Mouse (Mus musculus): Measurements from ENCODE around the gene Bcl6b.

The Bcl6b gene

DNA sequence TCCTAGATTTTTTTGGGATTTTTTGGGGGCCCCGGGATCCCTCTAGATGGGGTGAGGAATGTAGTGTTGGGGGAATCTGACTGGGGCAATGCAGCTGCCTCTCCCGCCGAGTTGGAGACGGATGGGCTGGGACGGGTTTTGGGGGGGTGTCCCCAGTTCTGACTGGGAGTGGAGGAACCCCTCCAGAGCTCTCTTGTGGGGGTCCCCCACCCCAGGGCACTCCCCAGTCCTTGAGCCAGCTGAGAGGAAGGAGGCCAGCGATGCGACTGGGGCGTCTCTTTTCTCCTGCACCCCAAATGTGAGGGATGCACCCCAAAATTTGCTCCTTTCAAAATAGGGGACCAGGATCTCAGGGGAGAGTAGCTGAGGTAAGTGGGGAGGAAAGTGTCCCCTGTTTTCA, 3.4 kb upstream of the Bcl6b start:
- peak; percentile 48 for DNase-seq (ENCODE audit: low read depth)

DNA sequence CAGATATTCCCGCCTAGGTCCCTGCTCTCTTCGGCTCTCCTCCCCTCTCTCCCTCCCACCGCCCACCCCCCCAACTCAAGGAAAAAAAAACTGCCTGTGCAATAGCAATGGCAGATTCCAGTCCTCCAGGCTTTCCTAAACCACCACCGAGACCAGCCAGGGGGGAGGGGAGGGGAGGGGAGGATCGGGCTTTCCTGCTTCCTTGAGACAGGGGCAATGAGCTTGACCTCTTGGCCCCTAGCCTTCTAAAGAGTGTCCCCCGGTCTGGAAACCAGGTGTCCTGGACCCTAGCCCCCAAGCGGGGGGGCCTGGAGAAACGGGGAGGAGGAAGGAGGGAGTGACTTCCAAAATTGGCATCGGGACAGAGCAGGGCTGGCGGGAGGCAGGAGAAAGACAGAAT, 2.9 kb upstream of the Bcl6b start:
- peak; percentile 86 for DNase-seq (ENCODE audit: low read depth)

DNA sequence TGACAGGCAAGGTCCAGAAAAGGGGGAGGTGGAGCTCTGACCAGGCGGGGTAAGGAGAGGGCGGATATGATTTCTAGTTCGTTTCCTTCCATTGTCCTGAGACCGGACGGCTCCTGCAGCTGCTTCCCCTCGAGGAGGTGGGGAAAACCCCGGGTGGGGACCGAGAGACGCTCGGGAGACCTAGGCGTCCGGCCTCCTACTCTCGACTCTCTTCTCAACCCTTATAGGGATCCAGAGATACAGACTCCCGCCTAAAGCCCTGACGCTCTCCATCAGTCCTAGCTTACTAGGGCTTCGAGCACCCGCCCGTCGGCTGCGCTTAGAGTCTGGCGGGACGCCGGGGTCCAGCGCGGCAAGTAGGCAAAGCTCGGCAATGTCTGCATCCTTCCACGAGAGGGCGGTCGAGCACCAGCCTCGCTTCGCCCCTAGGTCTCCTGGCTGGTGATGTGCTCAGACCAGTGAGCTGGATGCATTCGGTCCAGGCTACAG, 685 bp upstream of the Bcl6b start:
- peak; percentile 96 for DNase-seq (ENCODE audit: low read depth)

DNA sequence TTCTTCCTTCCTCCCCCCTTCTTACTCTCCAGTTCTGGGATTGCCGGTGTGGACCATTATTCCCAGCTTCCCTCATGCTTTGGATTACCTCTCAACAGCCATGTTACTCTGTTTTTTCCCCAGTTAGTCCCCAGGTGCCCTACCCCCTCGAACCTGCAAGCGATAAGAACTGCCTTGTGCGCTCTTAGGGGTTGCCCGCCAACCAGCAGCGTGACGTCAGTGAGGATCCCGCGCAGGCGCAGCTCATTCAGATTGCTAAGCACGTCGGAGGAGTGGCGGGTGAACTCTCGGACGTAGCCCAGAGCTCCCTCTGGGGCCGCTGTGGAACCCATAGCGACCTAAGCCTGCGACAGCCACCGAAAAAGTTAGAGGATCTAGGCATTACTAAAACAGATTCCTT, 770 bp downstream of the Bcl6b start:
- no peak for DNase-seq (ENCODE audit: low read depth)

DNA sequence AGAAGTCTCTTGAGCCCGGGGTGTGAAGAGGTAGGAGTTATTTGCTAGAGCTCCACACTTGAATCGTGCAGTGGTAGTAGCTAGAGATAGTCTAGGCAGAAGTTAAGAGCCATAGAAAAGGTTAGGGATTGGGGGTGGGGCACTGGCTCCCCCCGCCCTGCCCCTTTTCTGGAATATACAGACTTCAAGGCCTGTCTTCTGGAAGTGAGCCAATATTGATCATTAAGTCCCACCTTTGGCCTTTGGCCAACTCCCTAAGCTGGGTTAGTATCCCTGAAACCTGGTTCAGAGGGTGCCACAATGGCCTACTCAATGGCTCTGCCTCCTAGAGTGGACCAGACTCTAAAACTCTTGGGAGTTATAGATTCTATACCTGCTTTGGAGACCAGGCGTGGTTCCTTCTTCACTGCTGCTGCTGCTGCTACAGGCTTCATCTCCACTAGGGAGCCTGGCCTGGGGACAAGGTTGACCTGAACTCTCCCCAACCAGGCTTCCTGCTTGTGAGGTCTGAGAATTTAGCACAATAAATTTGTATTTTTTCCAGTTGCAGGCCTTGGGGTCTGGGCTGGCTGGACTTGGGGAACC, 1.8 kb downstream of the Bcl6b start:
- no peak for DNase-seq (ENCODE audit: low read depth)

DNA sequence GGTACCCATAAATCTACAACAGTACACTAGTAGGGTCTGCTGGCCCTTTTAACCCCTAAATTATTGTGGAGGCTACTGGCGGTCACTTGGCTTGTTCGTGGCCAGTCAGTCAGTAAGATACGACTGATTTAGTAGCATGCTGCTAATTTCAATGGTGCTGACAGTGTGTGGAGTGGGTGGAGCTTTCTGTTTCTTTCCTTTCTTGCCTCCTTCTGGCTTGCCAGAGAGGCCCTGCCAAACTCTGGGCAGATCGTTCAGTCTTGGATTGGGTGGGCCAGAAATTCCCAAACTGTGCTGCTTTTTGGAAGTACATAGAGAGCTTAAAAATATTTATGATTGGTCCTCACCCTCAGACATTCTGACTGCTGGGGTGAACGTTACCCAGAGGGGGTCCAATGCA, 2.5 kb downstream of the Bcl6b start:
- no peak for DNase-seq (ENCODE audit: low read depth)

DNA sequence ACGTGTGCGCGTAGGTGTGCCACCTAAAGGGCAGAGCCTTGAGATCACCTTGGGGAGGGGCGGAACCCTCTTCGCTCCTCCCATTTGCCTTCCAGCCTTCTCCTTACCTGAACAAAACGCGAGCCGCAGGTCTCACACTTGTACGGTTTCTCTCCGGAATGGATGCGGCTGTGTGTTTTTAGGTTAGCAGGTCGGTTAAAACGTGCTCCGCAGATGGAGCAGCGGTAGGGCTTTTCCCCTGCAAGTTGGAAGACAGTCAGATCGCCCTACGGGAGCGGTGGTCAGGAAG, 3.1 kb downstream of the Bcl6b start:
- DNase-seq (ENCODE audit: low read depth): no peak

DNA sequence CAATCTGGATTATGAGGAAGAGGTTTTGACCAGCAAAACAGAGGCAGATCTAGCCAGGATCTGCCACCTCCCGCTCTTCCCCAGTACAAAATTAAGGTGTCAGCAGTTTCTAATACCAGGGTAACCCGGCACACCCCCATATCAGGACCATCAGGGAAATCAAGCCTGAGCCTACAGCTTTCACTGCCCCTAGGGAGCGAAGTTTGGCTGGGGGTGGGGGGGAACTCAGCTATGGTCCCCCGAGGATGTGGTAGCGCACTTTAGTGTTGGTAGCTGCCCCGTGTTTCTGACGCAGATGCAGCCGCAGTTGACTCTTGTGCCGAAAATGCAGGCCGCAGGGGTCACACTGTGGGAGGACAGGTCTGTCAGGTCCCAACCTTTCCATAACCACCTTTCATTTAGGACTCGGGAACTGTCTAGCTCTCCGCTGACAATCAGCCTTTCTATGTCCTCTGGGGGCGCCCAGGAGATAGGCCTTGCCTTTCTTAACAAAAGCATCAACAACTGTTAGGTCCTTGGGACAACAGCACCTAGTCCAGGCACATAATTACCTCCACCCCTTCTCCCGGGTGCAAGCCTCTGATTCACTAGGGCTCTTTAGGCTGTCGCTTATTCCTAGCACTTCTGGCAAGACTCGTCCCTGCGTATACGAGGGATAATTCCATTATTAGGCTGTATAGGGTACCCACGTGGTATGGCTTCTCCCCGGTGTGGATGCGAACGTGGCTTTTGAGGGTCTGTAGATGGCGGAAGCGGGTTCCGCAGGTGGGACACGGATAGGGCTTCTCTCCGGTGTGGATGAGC, 3.6 kb downstream of the Bcl6b start:
- DNase-seq (ENCODE audit: low read depth): no peak

DNA sequence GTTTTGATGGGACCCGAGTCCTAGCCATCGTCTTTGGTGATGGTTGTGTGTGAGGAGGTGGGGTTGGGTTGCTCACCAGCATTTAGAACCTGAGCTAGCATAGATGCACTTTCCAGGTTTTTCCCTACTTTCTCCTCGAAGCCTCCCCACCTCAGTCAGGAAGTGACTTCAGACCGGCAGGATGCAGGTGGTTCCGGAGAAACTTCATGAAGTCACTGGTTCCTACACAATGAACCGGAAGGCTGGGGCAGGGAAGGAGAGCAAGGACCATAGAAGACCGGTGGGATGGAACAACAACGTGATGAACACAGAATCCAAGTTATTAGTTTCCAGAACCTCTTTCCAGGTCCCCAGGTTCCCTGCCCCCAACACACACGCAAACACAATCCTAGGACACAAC, 5.9 kb downstream of the Bcl6b start:
- DNase-seq (ENCODE audit: low read depth): no peak

DNA sequence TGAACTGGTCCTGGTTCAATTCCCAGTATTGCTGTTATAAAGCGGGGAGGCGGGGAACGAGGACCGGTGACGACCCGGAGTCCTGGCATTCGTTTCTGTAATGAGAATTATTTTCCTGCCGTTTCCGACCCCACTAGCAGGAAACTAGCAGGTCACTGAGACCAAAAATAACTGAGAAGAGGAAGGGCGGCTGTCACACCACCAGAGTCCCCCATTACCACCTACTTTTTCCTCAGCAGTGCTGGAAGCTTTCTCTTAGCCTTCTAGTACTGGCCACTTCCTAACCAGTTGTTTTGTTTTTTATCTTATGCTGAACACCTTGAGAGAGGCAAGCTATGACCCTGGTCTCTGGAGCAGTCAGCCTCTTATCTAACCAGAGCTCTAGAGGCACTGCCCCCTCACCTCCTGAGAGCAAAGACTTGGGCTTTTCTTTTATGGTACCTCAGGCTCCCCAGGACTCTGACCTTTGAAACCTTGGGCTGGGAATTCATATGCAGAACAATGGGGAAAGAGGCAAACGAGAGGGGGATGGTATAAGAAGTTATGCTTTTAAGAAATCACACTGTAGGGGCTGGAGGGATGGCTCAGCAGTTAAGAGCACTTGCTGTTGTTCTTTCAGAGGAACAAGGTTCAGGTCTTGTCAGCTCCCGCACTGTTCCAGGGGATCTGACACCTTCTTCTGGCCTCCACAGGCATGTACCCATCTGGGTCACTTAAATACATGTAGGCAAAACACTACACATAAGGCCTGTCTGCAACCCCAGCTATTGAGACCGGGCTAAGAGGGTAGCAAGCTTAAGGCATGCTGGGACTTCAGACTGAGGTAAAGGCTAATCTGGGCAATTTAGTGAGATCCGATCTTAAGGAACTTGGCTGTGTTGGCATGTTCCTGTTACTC, 7.7 kb downstream of the Bcl6b start:
- no peak for DNase-seq (ENCODE audit: low read depth)

DNA sequence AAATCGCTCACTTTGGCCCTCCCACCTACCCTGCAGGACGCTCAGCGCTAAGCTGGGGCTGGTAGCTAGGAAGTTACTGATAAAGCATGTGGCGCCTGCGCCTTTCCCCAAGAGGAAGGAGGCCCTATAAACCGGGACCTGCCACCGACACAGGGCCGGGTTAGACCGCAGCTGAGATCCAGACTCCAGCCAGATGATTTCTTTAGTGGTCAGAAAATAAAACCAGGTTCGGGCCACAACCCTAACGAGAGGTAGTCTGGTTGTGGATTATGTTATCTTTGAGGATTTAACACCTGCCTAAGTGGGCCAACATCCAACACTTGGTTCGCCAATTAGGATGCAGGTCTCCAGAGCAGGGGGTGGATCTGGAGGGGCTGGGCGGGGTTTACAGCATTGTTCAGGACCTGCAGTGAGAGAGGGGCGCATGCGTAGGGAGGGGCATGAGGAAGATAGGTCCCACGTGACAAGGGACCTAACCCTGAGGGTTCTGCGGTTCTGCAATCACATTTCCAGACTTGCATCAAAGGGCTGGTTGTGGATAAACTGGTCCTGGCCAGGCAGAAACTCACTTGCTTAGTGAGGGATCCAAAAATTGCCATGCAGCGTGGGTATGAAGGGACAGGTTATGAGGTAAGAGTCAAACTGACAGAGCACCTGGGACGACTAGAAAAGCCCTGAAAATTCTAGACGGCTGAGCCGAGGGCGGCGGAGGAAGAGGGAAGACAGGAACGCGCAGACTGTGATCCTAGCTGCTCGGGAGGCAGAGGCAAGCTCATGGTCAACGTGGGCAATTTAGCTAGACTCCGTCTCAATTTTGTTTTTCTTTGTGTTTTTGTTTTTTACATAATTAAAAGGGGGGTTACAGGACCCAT, 8.6 kb downstream of the Bcl6b start, which contains the start of gene Slc16a13:
TSS of gene Slc16a13 (minus strand) at position 334 of the 872 bp plus-strand sequence.
- DNase-seq (ENCODE audit: low read depth): peak; percentile 96

DNA sequence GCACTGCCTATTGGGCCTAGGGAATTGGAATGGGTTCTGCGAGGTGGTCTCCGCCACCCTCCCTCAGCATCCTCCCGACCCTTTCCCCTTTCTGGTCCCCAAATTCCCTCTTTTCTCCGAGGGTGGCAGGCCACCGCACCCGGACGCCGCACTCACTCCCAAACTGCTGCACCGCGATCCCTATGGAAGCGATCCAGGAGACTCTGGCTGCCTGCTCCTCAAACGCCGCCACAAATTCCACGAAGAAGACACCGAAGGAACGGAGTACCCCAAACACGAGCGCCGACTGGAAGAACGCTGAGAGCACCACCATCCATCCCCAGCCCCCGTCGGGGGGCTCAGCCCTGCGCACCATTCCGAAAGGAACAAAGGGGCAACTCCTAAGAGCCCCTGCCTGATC, 9.3 kb downstream of the Bcl6b start:
- peak; percentile 48 for DNase-seq (ENCODE audit: low read depth)

DNA sequence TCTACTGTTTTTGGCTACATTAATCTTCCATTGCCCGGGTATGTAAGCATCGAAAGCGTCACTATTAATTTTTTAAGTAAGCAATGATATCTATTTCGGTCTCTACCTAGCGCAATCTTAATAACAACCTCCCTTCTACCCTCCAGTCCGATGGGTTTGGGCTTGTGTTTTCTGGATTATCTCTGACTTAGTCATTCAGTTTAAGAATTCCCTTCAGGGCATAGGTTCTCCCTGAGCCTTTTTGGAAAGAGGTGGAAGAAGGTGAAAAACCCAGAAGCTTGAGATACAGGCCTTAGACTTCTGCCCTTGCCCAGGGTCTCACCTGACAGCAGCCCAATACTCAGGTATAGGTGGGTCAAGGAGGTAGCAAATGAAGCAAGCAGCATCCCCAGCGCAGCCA, 9.7 kb downstream of the Bcl6b start:
- DNase-seq (ENCODE audit: low read depth): no peak

DNA sequence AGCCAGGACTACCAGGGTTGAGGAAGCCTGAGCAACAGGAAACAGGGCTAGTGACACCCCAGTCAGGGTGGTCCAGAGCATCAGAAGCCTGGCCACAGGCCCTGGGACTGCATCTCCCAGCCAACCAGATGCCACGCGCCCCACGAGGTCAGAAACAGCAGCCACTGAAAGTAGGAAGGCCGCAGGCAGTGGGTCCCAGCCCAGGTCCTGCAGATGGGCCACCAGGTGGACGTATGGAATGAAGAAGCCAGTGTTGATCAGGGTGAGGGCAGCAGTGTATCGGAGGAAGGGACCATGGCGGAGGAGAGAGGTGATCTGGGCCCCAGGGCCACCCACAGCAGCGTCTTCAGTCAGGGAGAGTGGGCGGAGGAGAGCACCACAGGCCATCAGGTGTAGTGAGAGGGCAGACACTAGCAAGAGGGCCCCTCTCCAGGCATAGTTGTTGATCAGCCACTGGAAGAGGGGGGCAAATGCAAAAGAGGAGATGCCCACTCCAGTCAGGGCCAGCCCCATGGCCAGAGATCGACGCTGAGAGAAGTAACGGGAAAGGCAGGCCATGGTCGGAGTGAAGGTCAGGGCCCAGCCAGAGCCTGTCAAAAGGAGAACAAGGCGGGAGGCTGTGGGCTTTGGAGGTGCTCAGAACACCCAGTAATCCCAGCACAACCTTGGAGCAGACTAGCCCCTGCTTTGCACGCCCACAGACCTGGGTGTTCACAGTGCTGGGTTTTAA, 10.7 kb downstream of the Bcl6b start:
- no peak for DNase-seq (ENCODE audit: low read depth)

DNA sequence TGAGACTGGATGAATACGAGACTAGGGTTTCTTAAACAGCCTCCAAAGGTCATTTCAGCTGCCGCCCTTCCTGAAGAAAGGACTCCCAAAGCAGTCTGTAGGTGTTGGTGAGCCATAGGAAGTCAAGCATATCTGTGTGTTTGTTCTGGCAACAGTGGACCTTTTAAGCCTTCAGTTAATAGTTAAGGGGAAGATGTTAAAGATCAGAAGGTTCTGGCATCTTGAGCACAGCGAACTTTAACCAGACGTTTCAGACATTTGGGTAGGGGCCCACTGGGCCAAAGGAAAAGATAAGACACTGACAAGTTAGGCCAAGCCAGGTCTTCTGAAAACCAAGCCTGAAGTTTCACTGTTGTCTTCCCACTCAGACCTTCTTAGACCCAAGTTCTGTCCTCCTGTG, 11.6 kb downstream of the Bcl6b start:
- DNase-seq (ENCODE audit: low read depth): no peak

DNA sequence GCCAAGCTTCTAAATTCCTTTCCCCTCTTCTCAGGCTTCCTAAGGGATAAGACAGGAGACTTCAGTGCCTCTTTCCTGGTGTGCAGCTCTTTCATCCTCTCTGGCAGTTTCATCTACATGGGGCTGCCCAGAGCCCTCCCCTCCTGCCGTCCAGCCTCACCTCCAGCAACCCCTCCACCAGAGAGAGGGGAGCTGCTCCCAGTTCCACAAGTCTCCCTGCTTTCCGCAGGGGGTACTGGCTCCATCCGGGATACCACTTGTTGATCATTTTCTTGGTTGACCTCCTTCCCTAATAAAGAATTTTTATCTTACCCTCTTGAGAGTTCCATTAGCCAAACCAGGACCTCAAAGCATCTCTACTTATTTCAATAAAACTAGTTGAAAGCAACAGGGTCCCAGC, 13.5 kb downstream of the Bcl6b start:
- no peak for DNase-seq (ENCODE audit: low read depth)

DNA sequence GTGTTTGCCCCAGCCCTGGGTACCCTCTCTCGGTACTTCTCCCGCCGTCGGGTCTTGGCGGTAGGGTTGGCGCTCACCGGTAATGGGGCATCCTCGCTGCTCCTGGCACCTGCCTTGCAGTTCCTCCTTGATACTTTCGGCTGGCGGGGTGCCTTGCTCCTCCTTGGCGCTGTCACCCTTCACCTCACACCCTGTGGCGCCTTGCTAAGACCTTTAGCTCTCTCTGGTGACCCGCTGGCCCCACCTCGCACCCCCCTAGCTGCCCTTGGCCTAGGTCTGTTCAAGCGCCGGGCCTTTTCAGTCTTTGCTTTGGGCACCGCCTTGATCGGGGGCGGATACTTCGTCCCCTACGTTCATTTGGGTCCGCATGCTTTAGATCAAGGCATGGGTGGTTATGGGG, 14.3 kb downstream of the Bcl6b start:
- no peak for DNase-seq (ENCODE audit: low read depth)

DNA sequence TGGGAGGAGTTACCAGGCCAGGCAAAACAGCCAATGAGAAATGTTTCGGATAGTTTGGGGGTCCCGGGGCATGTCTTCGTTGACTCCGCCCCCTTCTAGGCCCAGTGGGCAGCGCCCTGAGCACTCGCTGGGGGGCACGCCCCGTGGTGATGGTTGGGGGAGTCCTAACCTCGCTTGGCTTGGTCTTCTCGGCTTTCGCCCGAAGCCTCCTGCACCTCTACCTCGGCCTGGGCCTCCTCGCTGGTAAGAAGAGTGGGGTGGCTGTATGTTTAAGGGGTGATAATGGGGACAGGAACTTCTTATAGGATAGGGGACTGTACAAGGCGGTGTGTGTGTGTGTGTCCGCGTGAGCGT, 14.8 kb downstream of the Bcl6b start:
- no peak for DNase-seq (ENCODE audit: low read depth)

DNA sequence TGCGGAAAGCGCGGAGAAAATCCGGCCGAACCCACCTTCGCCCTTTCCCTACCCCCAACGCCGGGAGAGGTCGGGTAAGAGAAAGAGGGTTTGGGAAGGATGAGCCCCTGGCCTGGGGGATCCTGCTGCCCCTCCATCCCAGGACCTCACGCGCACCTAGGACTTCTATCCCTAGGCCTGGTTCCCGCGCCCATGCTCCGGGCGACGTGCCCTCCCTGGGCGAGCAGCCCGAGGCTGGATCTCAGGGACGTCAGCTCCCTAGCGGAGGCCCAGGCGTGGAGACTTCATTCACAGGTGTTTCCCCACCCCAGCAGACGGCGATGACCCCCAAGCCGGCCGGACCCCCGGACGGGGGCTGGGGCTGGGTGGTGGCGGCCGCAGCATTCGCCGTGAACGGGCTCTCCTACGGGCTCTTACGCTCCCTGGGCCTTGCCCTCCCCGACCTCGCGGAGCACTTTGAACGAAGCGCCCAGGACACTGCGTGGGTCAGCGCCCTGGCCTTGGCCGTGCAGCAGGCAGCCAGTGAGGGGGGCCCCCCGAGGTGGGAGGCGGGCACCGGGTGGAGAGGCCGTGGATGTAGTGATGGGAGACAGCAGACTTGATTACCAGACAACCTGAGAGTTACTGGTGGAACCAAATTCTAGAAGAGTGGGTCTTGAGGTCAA, 15.3 kb downstream of the Bcl6b start:
- no peak for DNase-seq (ENCODE audit: low read depth)

DNA sequence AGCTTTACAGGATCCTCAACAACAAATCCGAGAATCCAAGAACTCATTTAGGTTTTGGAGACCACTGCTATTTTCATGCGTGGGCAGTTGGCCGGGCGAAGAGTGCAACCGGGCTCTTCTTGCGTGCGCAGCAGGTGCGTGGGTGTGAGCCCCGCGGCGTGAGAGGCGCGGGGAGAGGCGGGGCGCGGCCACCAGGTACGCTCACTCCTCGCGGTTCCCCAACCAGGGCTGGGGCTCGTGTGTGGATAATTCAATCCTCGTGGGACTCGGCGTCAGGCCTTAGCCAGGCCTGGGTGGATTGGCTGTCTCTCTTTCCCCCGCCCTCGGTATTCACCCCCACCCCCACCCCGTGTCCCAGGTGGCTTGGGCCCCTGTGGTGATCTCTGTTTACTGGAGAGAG, 15.9 kb downstream of the Bcl6b start:
- no peak for DNase-seq (ENCODE audit: low read depth)

DNA sequence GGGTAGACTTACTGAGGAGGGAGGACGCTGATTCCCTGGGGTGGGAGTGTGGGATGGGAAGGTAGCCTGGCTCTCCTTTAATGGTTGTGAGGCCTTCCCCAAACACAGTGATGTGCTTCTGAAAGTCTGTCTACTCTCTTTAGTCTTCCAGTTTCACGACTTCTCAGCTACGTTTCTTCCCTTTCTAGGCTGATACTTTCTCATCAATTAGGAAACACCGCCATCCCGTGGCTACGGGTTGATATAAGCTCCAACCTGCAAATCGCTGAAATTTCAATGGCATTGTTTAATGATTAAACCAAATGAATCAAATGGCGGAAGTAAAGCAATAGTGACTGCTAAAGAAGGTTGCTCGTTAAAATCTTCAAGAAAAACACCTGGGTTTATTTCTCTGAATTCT, 16.7 kb downstream of the Bcl6b start:
- DNase-seq (ENCODE audit: low read depth): peak; percentile 87
